Mouse (Mus musculus) macrophage (primary cell): ENCODE results near the gene Astn1. TPM values are rescaled to one million over a fixed set of nuclear protein-coding genes. Genes with fewer than 3 reads are reported as not detected.

Experiments
- H3K27ac ChIP-seq: fragments of 350-480 bp; formaldehyde crosslinking; 2 replicates; pipeline ENCODE4 v1.9.0; 2021
- H3K36me3 ChIP-seq: fragments of 350-480 bp; formaldehyde crosslinking; 2 replicates; pipeline ENCODE4 v1.9.0; 2021; ENCODE audit errors: inconsistent target
- H3K4me3 ChIP-seq: fragments of 350-480 bp; formaldehyde crosslinking; 2 replicates; pipeline ENCODE4 v1.9.0; 2021; ENCODE audit errors: inconsistent target
- H3K79me2 ChIP-seq: fragments of 350-480 bp; formaldehyde crosslinking; 2 replicates; pipeline ENCODE4 v1.9.0; 2021; ENCODE audit errors: inconsistent target
- WGBS: methylation state at CpG from one replicate; pipeline ENCODE4 v1.1.7; 2026; ENCODE audit warnings: inconsistent platforms; ENCODE audit not compliant: missing documents; 5-methylcytosine and 5-hydroxymethylcytosine counted together
- polyA plus RNA-seq: library from polyadenylated mRNA; stranded (reverse); fragments of 250-400 nt; gene quantifications from 3 replicates; pipeline ENCODE4 v1.2.4, GENCODE M21; 2018; ENCODE audit warnings: inconsistent platforms

Astn1 gene
- polyA plus RNA-seq, 1 experiment from 2014 or later: not detected

DNA sequence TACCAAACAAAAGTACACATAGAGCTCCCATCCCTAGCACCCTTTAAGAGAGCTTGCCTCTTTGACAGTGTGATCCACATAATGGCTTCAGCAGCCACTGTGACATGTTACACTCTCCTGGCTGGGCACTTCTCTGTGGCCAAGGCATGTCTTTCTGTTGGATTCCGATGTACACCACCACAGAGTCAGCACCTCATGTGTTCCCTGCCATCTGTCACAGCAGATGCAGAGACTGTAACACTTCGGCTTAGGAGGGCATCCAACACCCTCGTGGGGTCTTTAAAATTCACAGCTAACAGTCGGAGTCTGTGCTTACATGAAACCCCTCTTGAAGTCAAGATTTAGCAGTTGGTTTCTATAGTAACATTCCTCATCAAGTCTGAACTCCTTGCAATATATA lies 154.5 kb downstream of the Astn1 start:
- Histone ChIP-seq H3K27ac (no peak overlapping the region), H3K79me2 (no peaks in the 10 kb centered on the region), H3K36me3 (no peaks in the 10 kb centered on the region), H3K4me3 (no peak overlapping the region)
- WGBS: 83% methylated on average over 4 of the region's 4 CpGs

DNA sequence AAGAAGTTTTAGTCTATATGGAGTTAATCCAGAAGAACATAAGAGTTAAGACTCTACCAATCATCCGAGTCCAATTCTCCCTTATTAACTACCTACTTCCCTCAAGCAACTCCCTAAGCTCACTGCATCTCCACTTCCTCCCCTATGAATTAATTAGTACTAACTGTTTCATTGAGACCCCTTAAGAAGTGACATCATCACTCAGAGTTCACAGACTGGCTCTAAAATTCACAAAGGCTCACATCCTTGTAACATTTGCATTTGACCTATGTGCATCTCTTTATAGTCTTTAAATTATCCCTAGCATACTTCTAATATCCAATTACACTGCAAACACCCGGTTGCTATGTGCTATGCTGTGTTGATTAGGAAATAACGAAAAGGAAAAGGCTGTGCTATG lies 174.1 kb downstream of the Astn1 start:
- no peaks in the 10 kb centered on the region for H3K36me3 ChIP-seq
- H3K79me2 ChIP-seq: no peaks in the 10 kb centered on the region
- 79% methylated on average over 3 of the region's 3 CpGs for WGBS
- no peak overlapping the region for H3K27ac ChIP-seq
- H3K4me3 ChIP-seq: no peak overlapping the region

DNA sequence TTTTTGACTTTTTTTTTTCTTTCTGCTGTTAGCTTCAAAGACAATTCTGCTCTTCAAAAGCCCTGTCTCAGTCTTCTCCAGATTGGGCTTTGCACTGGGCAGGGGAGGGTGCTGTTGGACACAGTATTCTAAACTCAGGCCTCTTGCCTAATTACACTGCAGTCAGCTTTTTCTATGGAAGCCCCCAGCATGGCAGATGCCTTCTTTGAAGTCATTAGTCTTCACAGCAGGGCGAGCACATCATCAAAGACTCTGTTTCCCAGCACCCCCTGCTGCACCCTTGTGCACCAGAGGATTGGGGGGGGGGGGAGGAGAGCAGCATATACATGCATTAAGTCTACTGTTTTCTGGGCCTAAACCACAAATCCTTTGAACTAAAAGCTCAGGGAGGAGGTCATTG lies 174.8 kb downstream of the Astn1 start:
- Histone ChIP-seq H3K4me3 (no peak overlapping the region), H3K36me3 (no peaks in the 10 kb centered on the region), H3K27ac (no peak overlapping the region), H3K79me2 (no peaks in the 10 kb centered on the region)
- 60% methylated on average over 1 of the region's 1 CpGs for WGBS

DNA sequence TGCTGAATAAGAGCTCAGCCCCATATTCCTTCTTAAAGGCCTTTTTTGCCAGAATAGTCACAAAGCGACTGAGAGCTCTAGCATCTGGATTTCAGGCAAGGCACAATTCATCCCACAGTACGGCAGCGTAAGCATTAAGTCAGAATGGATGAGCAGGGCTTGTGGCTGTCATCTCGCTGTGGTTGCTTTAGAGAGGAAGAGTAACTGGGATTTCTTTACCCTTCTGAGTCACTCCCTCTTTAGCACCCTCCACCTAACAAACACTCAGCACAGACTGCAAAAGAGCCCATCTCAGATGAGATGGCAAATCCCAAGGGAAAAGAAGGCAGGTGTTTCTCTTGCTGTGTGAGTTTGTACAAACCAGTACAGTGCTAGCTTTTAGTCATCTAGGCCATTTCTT lies 183.0 kb downstream of the Astn1 start:
- H3K36me3 ChIP-seq: no peaks in the 10 kb centered on the region
- WGBS: 80% methylated on average over 4 of the region's 4 CpGs
- no peak overlapping the region for H3K4me3 ChIP-seq
- H3K79me2 ChIP-seq: no peaks in the 10 kb centered on the region
- no peak overlapping the region for H3K27ac ChIP-seq

DNA sequence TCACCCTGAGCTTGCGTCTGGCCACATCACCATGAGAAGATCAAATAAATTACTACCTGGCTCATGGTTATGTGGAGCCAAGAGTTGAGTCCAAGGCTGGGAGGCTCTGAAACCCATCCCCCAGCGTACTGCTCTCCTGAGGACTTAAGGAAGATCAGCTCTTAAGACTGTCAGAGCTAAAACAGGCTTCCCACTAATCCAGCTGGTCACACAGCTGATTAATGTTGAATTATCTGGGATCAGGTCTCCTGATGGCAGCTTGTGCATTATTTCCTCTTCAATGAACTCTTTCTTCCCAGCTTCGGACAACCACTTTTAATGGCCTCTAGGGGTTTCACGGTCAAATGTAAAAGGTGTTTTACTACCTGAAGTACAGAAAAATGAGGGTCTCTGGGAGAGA lies 184.4 kb downstream of the Astn1 start:
- WGBS: 83% methylated on average over 4 of the region's 4 CpGs
- H3K36me3 ChIP-seq: no peaks in the 10 kb centered on the region
- H3K27ac ChIP-seq: no peak overlapping the region
- H3K79me2 ChIP-seq: no peaks in the 10 kb centered on the region
- no peak overlapping the region for H3K4me3 ChIP-seq

DNA sequence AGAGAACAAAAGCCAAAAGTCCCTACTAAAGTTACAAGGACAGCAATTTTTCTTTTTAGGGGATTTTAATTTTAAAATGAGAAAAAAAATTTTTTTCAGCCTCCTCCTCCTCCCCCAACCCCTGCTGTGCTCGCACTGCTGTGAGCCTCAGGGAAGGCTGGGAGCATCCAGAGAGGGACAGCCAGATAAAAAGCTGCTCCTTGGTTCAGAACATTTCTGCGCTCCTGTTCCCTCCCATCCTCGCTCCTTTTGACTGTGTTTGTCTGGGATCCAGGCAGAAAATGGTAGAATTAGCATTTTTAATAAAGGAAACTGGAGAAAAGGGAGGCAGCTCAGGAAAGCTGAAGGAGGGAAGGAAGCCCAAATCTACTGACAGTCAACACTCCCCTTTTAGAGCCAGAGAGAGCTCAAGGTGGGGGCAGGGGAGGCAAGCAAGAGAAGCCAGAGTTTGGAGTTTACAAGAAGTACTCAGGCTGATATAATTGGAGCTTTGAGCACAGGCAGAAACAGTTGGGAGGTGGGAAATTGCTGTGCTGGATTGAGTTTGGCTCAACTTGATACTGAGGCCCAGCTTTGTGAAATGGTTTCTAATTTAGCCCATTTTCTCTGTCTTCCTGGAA lies 185.6 kb downstream of the Astn1 start:
- 31% methylated on average over 3 of the region's 3 CpGs for WGBS
- H3K36me3 ChIP-seq: no peaks in the 10 kb centered on the region
- H3K4me3 ChIP-seq: no peak overlapping the region
- H3K79me2 ChIP-seq: no peaks in the 10 kb centered on the region
- H3K27ac ChIP-seq: no peak overlapping the region

DNA sequence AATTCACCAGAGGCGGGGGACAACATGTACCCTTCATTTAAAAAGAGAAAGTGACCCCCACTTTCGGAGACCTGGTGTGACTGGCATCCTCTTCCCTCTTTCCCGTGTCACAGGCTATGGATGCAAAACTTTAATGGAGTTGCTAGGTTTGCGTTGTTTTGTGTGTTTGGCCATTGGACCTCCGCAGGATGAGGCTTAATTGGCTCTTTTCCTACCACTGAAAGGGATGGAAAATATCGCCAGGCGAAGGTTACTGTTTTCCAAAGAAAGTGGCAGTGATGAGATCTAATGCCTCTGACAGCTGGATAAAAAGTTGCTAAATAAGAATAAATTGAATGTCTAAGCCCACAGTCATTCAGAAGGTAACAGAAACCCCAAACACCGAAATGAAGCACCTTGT lies 186.2 kb downstream of the Astn1 start:
- Histone ChIP-seq H3K79me2 (no peaks in the 10 kb centered on the region), H3K4me3 (no peak overlapping the region), H3K27ac (no peak overlapping the region), H3K36me3 (no peaks in the 10 kb centered on the region)
- WGBS: 89% methylated on average over 7 of the region's 8 CpGs

DNA sequence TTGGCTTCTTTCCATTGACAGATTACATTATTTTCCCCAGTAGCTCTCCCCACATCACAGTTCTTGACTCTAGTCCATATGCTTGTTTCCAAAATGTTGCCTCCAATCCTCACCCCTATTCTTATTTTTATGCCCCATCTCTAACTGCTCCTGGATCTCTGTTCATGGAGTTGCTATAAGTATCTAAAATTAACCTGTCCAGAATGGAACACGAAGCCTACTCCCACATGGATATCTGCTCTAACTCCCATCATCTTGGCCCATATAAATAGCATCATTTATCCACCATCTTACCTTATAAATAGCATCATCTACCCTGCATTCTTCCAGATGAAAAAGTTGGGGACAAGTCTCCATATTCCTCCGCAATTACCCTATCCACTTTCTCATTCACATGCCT lies 187.5 kb downstream of the Astn1 start:
- Histone ChIP-seq H3K36me3 (no peaks in the 10 kb centered on the region), H3K4me3 (no peak overlapping the region), H3K27ac (no peak overlapping the region), H3K79me2 (no peaks in the 10 kb centered on the region)
- WGBS: 86% methylated on average over 2 of the region's 2 CpGs

DNA sequence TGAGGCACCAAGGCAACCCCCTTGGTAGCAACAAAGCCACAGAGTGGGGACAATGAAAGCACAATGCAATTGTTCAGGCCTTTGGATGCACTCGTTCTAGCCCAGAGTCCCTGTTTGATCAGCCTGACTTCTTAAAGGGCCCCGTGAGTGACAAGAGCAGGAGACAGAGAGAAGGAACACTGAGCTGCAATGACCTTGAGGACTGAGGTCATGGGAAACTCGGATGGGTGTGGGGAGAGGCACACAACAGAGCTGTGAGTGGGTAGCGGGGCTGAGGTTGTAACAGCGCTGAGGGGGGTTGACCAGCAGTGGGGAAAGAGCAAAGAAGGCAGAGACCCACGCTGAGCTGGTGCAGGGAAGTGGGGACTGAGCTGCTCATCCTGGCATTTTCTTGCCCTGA lies 189.9 kb downstream of the Astn1 start:
- no peaks in the 10 kb centered on the region for H3K79me2 ChIP-seq
- H3K27ac ChIP-seq: no peak overlapping the region
- H3K36me3 ChIP-seq: no peaks in the 10 kb centered on the region
- 71% methylated on average over 6 of the region's 6 CpGs for WGBS
- H3K4me3 ChIP-seq: no peak overlapping the region

DNA sequence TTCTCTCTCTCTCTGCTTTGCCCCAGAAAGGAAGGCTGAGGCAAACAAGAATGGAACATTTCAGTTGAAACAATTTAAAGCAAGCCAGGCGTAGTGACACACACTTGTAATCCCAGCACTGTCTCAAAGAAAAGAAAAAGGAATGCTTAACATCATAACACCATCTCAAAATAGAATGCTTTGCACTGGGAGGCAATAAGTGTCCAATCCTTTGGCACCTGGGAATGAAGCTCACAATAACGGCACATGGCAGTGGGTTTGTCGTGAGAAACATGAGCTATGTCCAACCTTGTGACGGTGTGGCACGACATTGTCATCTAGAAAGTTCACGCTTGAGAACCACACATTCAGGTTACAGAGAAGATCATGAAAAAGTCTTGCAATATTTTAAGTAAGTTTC lies 191.3 kb downstream of the Astn1 start:
- 95% methylated on average over 6 of the region's 6 CpGs for WGBS
- no peaks in the 10 kb centered on the region for H3K79me2 ChIP-seq
- no peak overlapping the region for H3K4me3 ChIP-seq
- no peaks in the 10 kb centered on the region for H3K36me3 ChIP-seq
- no peak overlapping the region for H3K27ac ChIP-seq

DNA sequence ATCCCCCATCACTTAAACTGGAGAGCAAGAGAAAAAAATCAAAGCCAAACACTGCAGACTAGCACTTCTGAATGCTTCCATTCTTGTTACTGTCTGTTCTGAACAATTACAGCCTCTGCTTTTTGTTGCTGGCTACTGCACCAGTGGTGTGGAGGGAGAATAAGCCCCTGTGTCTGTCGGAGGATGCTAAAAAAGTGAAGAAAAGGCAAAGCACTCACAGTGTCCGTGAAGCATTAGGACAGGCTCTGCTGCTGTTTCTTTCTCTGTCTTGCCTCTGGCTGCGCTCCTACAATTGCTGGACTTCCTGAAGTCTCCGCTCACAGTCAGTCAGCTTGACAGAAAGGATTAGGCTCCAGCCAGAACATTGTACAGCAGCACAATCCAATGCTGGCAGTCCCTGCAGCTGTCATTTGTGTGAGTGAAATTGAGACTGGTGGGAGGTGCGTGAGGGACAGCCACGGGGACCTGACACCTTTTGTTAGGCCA lies 192.0 kb downstream of the Astn1 start:
- Histone ChIP-seq H3K27ac (no peak overlapping the region), H3K36me3 (no peaks in the 10 kb centered on the region), H3K79me2 (no peaks in the 10 kb centered on the region), H3K4me3 (no peak overlapping the region)
- 49% methylated on average over 6 of the region's 6 CpGs for WGBS

DNA sequence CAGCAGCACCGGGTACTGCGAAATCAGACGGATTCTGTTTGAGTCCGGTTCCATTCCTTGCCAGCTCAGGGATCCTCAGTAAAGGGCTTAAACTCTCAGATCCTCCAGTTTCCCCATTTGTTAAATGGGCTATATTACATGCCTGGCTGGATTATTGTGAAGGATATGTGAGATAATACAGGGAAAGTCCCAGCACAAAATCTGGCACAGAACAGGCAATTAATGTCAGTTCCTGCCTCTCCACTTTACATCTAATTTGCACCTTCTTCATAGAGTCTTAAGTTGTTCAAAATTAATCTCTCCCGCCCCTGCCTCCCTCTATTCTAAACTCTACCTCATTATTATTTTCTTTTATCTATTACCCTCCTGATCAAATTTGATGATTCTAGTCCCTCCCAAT lies 211.1 kb downstream of the Astn1 start:
- H3K36me3 ChIP-seq: no peaks in the 10 kb centered on the region
- no peak overlapping the region for H3K4me3 ChIP-seq
- 93% methylated on average over 5 of the region's 5 CpGs for WGBS
- H3K79me2 ChIP-seq: no peaks in the 10 kb centered on the region
- H3K27ac ChIP-seq: no peak overlapping the region

DNA sequence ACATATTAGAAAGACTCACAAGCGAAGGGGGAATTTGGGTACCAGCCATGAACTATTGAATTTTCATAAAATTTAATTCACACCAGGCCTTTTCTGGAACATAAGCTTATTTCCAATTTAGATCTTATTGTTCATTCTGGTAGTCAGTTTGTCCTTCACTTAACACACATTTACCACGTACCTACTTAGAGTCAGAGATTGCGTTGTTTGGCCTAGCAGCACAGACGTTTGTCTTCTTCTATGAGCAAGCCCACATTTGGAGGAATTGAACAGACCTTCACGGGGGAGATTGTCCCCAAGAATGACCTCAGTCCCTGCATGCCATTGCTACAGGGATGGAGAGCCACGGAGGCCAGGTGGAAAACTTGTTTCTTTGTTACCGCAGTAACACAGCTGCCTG lies 211.5 kb downstream of the Astn1 start:
- 88% methylated on average over 7 of the region's 7 CpGs for WGBS

DNA sequence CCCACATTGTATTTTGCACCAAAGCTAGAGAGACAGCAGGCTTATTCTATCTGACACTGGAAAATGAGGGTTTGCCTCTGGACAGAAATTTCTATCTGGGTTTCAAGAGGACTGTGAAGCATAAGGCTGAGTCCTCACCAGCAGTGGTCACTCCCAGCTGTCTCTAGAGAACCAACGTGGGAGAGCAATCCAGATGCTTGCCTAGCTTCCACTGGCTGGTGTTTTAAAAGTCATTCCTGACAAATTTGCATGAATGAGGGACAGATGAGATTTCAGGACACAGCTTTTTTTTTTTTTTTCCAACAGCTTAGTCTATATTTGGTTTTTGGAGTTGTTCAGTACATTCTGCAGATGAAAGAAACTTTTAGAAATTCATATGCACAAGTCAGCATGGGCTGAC lies 213.9 kb downstream of the Astn1 start:
- Histone ChIP-seq H3K27ac (no peak overlapping the region), H3K4me3 (no peak overlapping the region), H3K36me3 (no peaks in the 10 kb centered on the region), H3K79me2 (no peaks in the 10 kb centered on the region)
- WGBS: 26% methylated on average over 1 of the region's 1 CpGs

More for the DNA sequence above, 211.5 kb downstream of the Astn1 start:
- H3K36me3 ChIP-seq: no peaks in the 10 kb centered on the region
- no peak overlapping the region for H3K27ac ChIP-seq
- H3K4me3 ChIP-seq: no peak overlapping the region
- H3K79me2 ChIP-seq: no peaks in the 10 kb centered on the region

DNA sequence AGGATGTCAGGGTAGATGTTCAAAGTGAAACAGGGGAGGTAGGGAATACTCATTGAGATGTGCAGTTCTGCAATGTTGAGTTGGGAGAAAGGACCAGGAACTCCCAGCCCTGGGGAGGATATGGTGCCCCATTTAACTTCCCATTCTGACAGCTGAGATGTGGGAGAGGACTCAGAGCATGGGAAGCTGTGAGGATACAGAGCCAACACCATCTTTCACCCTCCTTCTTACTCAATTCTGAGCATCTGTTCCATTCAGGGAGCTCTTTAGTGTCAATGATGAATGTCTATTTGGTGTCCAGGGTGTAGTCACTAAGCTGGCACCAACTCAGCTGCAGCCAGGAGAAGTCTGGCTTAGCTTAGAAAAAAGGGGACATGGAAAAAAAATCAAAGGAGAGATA lies 219.7 kb downstream of the Astn1 start:
- H3K36me3 ChIP-seq: no peaks in the 10 kb centered on the region
- H3K4me3 ChIP-seq: no peak overlapping the region
- no peaks in the 10 kb centered on the region for H3K79me2 ChIP-seq
- no peak overlapping the region for H3K27ac ChIP-seq

DNA sequence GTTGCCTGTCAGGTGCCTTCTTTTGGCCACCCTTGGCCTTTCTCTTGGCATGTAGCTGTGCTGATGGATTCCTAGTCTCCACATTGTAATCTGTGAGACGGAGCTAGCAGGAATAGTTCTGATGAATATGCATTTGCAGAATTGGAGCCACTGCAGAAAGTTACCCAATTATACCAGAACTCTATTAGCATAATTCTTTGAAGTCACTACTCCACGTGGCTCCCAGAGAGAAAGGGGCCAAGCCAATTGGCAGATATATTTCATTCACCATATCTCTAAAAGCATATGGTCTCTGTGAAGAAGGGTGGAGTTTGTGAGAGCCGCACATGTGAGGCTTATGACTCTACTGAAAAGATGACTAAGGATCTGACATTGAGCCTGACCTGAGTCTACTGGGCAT lies 226.8 kb downstream of the Astn1 start:
- Histone ChIP-seq H3K4me3 (no peak overlapping the region), H3K36me3 (no peaks in the 10 kb centered on the region), H3K79me2 (no peaks in the 10 kb centered on the region), H3K27ac (no peak overlapping the region)
- WGBS: 74% methylated on average over 3 of the region's 3 CpGs
